Mouse (Mus musculus): ENCODE data around the gene Slc35e3.
A peak's percentile ranks its signal among the peaks of the same experiment; 100 is the strongest.
"Not testable (repeated sequence)": the region's sequence is repeated elsewhere in the genome, so short reads cannot be mapped to it uniquely, and the experiment has no call there.

Gene Slc35e3

DNA sequence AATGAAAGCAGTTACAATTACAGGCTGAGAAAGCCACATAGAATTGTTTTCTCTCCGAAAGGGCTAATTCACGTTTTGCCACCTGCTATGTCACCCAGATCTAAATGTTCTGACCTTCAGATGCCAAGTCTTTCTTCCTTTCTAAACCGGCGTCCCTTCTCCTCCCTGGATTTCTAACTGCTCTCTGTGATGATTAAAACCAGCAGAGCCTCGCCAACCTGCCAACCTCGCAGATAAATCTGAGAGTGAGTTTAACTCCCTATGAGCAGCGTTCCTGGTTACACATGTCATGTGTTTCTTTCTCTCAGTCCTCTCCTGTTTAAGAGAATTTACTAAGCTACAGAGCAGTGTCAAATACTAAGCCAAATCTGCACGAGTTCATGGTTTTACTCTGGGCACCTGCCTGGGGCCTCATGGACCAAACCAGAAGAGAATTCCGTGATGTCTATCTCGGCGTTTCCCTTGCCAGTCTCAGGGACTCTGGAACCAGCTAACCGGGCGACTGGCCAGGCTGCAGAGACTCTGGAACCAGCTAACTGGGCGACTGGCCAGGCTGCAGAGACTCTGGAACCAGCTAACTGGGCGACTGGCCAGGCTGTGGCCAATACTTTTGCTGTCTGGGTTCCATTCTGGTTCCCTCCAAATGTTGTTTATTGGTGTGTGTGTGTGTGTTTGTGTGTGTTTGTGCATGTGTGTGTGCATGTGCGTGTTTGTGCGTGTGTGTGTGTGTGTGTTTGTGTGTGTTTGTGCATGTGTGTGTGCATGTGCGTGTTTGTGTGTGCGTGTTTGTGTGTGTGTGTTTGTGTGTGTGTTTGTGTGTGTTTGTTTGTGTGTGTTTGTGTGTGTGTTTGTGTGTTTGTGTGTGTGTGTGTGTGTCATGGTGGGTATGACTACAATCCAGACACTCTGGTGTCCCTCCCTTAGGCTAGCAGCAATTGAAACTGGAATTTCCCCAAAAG, 27.7 kb downstream of the Slc35e3 start:
- no peak for ATAC-seq (ENCODE audit: insufficient number of reproducible peaks, low FRiP score, low TSS enrichment)

DNA sequence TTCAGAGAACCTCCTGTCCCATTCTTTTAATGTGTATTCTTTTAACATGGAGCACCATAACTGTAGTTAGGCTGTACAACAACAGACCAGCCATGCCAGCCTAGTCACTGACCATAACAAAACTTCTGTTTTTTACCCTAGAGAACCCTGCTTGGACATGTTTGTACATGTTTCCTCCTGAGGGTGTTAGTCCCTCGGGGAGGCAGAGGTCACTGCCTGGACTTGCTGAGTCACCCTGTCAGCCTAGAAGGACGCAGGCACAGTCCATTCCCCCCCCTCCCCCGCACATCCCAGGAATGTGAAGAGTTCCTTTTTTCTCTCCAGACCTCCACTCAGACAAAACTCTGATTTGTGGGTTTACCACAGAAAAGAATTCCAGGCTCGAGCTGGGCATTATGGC, 28.6 kb downstream of the Slc35e3 start:
- ATAC-seq (ENCODE audit: insufficient number of reproducible peaks, low FRiP score, low TSS enrichment): no peak

DNA sequence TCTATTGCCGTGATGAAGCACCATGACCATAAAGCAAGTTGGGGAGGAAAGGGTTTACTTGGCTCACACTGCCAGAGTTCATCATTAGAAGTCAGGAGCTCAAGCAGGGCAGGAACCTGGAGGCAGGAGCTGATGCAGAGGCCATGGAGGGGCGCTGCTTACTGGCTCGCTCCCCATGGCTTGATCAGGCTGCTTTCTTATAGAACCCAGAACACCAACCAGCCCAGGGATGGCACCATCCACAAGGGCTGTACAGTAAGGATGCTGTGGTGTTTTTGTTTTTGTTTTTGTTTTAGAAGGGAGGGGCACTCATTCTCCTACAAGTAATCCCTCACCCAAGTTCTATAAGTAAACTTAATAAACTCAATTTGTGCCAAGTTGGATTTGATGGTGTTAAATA, 29.5 kb downstream of the Slc35e3 start:
- no peak for ATAC-seq (ENCODE audit: insufficient number of reproducible peaks, low FRiP score, low TSS enrichment)

GRCm38 (mm10) chr10:117715654-117716053, 30.5 kb downstream of the Slc35e3 start:
- ATAC-seq (ENCODE audit: insufficient number of reproducible peaks, low FRiP score, low TSS enrichment): not testable (repeated sequence)

- no peak for ATAC-seq (ENCODE audit: insufficient number of reproducible peaks, low FRiP score, low TSS enrichment)
Observed at GRCm38 (mm10) chr10:117714928-117715500, 31.2 kb downstream of the Slc35e3 start.

DNA sequence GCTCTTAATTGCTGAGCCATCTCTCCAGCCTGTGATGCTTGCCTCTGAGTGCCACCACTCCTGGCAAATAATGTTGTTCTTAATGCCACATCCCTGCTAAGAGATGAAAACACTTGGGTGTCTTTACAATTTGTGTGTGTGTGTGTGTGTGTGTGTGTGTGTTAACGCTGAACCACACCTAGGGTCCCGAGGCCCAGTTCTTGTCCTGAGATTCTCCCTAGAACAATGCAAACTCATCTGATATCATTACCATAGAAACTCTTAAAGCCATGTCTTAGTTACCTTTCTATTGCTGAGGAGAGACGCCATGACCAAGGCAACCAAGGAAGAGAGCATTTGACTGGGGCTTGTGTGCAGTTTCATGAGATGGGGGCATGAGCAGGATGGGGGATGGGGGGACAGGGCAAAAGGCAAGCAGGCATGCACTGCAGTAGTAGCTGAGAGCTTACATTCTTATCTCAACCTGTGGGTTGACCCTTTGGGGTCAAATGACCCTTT, 32.1 kb downstream of the Slc35e3 start:
- no peak for ATAC-seq (ENCODE audit: insufficient number of reproducible peaks, low FRiP score, low TSS enrichment)

DNA sequence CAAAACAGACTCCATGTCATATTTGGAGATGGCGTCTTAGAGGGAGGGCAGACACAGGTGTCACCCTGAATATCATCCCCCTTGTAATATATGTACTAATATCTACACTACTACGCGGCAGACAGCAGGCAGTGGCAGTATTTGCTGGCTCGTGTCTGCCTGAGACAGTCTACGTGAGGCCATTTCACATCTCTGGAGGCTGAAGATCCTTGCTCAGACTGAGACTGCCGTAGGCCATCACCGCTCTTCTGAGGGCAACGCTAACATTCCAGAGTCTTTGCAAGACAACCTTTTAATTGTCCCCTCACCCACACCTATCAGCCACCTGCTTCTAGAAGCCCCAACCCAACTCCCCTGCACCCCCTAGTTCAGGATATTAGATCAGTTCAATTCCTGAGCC, 32.7 kb downstream of the Slc35e3 start:
- ATAC-seq (ENCODE audit: insufficient number of reproducible peaks, low FRiP score, low TSS enrichment): no peak

DNA sequence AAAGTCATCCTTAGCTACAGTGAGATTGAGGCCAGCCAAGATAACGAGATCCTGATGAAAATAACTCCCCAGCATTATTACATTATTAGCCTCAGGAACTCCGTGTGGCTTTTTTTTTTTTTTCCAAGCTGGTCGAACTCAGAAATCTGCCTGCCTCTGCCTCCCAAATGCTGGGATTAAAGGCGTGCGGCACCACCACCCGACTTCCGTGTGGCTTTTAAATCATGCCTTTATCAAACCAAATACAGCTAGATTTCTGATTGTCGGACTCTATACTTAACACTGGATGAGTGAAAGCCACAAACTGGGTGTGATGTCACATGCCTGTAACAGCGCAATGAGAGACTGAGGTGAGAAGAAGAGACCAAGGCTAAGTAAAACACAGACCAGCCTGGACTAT, 33.3 kb downstream of the Slc35e3 start:
- ATAC-seq (ENCODE audit: insufficient number of reproducible peaks, low FRiP score, low TSS enrichment): no peak

GRCm38 (mm10) chr10:117712191-117712754, 33.9 kb downstream of the Slc35e3 start:
- ATAC-seq (ENCODE audit: insufficient number of reproducible peaks, low FRiP score, low TSS enrichment): no peak

- no peak for ATAC-seq (ENCODE audit: insufficient number of reproducible peaks, low FRiP score, low TSS enrichment)
Observed at GRCm38 (mm10) chr10:117711408-117711807, 34.8 kb downstream of the Slc35e3 start.

DNA sequence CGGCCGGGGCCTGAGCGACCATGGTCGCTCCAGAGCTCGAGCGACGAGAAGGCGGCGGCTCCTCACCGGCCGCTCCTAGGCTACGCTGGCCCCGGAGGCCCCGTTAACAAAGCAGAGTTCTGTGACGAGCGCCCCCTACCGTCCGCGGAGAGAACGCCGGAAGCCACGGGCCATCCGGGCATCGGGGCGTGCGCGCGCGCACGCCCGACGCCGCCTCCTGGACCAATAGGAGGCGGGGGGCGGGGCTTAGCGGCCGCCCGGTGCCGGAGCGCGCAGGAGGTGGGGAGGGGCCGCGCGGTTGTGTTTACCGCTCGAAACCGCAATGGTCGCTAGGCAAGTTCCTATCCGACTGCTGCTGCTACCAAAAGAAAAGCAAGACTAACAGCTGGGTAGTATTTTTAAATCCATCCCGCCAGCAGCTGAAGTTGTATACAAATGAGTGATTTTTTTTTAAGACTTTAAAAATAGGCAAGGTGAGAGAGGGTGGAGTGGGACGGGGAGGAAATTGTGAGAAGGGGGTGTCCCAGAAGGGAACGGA, 35.5 kb downstream of the Slc35e3 start, which contains the start of gene Mdm2:
Gene Mdm2 (minus strand): TSS at position 155 of the 538 bp plus-strand sequence.
- peak; percentile 92 for ATAC-seq (ENCODE audit: insufficient number of reproducible peaks, low FRiP score, low TSS enrichment)

DNA sequence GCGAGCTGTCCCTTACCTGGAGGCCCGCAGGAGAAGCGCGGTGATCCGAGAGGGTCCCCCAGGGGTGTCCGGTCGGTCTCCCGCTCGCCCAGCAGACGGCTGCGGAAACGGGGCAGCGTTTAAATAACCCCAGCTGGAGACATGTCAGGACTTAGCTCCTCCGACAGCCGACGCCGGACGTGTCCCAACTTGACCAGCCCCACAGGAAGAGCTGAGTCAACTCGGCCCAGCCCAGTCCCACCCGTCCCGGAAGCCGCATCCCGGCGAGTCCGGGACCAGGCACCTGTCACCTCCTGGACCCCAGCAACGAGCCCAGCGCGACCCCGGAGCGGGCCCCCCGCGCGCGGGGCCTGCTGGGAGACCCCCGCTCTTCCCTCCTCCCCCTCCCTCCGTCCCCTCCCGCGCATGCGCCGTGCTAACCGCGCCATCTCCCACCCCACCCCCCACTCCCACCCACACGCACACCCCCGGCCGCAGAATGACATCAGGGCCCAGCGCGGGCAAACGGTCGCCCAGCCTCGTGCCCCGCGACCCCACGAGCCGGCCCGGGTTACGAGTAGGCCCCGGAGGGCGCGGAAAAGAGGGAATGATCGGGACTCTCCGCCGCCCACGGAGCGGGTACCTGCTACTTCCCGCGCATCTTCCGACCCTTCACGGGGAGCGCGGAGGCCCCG, 36.1 kb downstream of the Slc35e3 start:
- peak; percentile 58 for ATAC-seq (ENCODE audit: insufficient number of reproducible peaks, low FRiP score, low TSS enrichment)

DNA sequence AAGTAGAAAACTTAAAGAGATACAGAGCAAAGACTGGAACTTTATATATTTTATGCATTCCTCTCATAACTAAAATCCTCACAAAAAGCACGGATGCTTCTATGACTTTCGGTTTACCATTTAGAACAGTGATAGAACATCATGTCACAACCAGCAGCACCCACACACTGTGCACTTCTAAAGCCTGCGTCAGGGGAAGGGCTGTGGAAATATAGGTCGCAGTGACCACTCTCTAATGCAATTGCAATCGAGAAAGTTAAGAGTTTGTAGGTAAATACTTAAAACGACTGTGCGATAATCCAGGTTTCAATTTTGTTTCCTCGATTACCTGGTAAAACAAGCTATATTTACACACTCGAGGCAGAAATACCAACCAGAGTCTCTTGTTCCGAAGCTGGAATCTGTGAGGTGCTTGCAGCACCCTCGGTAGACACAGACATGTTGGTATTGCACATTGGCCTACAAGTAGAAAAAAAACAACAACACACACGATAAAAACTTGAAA, 36.8 kb downstream of the Slc35e3 start:
- ATAC-seq (ENCODE audit: insufficient number of reproducible peaks, low FRiP score, low TSS enrichment): no peak

DNA sequence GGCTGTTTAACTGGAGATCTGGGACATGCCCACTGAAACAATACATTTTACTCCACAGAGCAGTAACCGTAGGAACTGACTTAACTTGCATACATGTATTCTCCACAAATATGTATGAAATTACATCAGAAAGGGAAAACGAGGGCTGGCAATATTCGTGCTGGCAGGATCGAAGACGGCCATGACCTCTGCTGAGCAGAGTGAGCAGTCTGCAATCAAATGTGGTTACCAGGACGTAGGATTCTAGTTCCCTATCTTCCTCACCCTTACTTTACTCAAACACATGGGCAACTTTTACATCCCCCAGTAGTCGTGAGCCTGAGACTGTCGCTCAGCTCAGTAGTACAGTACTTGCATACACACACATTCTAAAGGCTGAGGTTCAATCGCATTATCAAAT, 37.3 kb downstream of the Slc35e3 start:
- ATAC-seq (ENCODE audit: insufficient number of reproducible peaks, low FRiP score, low TSS enrichment): no peak

DNA sequence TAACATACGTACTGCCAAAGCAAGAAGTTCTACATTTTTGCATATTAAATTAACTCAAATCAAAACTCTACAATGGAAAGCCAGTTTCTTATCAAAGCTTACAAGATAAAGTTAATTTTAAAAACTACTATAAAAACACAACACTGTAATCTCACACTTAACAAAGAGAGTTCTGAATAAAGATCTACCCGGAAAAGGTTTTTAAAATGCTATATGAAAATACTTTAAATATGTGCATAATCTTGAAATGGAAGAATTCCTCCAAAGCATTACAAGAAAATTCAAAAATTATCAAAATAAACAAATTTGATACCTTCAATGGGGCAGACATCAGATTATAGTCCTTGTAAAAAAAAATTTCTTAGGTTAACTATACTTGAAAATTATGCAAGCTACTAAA, 37.8 kb downstream of the Slc35e3 start:
- ATAC-seq (ENCODE audit: insufficient number of reproducible peaks, low FRiP score, low TSS enrichment): no peak

DNA sequence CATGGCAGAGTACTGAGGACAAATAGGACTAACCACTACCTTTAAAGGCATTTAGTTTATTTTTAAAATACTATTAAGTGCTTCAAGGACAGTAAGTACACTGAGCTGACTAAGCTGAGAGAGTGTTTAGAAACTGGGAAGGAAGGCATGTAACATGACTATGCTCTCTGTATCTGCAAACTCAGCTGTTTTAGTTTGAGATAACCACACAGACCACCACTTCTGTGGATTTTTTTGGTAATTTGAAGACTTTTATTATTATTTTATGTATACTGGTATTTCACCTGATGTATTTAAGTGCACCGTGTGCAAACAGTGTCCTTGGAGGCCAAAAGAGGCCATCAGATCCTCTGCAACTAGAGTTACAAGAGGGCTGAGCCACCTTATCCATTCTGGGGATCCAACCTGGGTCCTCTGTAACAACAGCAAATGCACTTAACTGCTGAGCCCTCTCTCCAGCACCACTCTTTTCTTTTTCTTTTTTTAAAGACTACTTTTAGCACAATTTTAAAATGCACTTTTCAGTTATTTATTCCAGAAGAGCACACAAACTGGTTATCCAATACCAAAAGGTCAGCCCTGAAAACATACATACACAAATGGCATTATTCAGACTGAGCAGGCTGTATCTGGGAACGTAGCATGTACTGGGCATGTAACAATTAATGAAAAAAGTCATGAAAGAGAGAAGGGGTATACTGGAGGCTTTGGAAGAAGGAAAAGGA, 38.9 kb downstream of the Slc35e3 start:
- no peak for ATAC-seq (ENCODE audit: insufficient number of reproducible peaks, low FRiP score, low TSS enrichment)

DNA sequence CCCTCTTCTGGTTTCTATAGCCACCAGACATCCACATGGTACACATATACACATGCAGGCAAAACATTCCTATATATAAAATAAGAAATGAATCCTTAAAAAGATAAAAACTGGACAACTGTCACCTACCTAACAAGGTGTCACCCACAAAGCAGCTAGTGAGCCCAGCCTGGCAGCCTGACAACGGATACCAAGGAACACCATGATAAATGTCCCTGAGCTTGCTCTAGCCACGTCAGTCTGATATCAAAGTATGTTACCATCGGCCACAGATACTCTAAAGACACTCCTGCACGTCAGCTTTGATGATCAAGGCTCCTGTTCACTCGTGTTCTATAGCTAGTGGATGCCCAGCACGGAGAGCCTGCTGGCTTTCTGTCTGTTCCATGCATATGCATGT, 39.7 kb downstream of the Slc35e3 start:
- ATAC-seq (ENCODE audit: insufficient number of reproducible peaks, low FRiP score, low TSS enrichment): no peak

DNA sequence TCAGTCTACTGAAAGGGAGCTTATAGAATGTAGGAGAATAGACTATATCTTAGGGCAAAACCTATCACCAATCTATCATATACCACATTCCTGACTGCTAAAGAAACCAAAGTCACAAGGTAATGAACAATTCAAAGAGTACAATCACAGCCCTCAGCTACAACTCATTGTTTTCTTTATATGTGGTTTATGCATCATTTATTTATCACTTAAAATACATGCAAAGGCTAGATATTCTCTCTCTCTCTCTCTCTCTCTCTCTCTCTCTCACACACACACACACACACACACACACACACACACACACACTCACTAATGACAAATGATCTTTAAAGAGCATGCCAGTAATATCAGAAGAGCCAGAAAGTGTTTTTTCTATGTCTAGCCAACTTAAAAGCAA, 40.4 kb downstream of the Slc35e3 start:
- no peak for ATAC-seq (ENCODE audit: insufficient number of reproducible peaks, low FRiP score, low TSS enrichment)

DNA sequence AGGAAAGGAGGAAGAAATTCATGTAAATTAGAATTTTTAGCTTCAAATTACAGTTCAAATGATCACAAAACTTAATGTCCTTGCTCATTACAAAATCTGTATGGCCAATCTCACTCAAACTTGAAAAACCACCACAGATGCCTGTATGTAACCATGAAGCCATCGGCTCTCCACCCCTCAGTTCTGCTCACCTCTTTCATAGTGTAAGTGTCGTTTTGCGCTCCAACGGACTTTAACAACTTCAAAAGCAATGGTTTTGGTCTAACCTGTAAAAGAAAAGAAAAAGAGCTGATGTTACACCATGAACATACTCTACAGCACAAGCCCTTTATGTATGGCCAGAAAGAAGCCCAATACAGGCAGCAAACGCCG, 41.2 kb downstream of the Slc35e3 start:
- ATAC-seq (ENCODE audit: insufficient number of reproducible peaks, low FRiP score, low TSS enrichment): no peak

Measured in cerebellum, adult (tissue).